Mouse (Mus musculus) lung, postnatal 36 days (tissue): ENCODE measurements around the gene Tnrc18.

Source experiments
- DNase-seq: peaks from one replicate; pipeline ENCODE4 v3.0.0; 2022; ENCODE audit warnings: mixed read lengths

The Tnrc18 gene

GRCm38 (mm10) chr5:142771034-142771433 is 46.4 kb downstream of the Tnrc18 start:
- DNase-seq: no peak

- no peak for DNase-seq
Observed at GRCm38 (mm10) chr5:142769641-142770040, 47.8 kb downstream of the Tnrc18 start.

- DNase-seq: peak; percentile 41
Observed at GRCm38 (mm10) chr5:142768352-142769267, 48.9 kb downstream of the Tnrc18 start.

- peak; percentile 93 for DNase-seq
Observed at GRCm38 (mm10) chr5:142767937-142768336, 49.5 kb downstream of the Tnrc18 start.

GRCm38 (mm10) chr5:142766708-142767107 is 50.8 kb downstream of the Tnrc18 start:
- no peak for DNase-seq

- no peak for DNase-seq
Observed at GRCm38 (mm10) chr5:142764889-142765288, 52.6 kb downstream of the Tnrc18 start.

GRCm38 (mm10) chr5:142764306-142764705 is 53.2 kb downstream of the Tnrc18 start:
- peak; percentile 31 for DNase-seq

- DNase-seq: no peak
Observed at GRCm38 (mm10) chr5:142762082-142762807, 55.2 kb downstream of the Tnrc18 start.

- no peak for DNase-seq
Observed at GRCm38 (mm10) chr5:142761326-142761983, 56.0 kb downstream of the Tnrc18 start.

- no peak for DNase-seq
Observed at GRCm38 (mm10) chr5:142759786-142760185, 57.7 kb downstream of the Tnrc18 start.

- no peak for DNase-seq
Observed at GRCm38 (mm10) chr5:142752241-142752640, 65.2 kb downstream of the Tnrc18 start.

- no peak for DNase-seq
Observed at GRCm38 (mm10) chr5:142750173-142750572, 67.3 kb downstream of the Tnrc18 start.

GRCm38 (mm10) chr5:142747026-142747629 is 70.3 kb downstream of the Tnrc18 start:
- DNase-seq: peak; percentile 31

- no peak for DNase-seq
Observed at GRCm38 (mm10) chr5:142739941-142740340, 77.5 kb downstream of the Tnrc18 start.

GRCm38 (mm10) chr5:142731916-142732315 is 85.5 kb downstream of the Tnrc18 start:
- no peak for DNase-seq

GRCm38 (mm10) chr5:142730295-142730694 is 87.2 kb downstream of the Tnrc18 start:
- DNase-seq: no peak

- DNase-seq: no peak
Observed at GRCm38 (mm10) chr5:142728301-142728700, 89.2 kb downstream of the Tnrc18 start.

- no peak for DNase-seq
Observed at GRCm38 (mm10) chr5:142726748-142727147, 90.7 kb downstream of the Tnrc18 start.

GRCm38 (mm10) chr5:142724265-142724664 is 93.2 kb downstream of the Tnrc18 start:
- no peak for DNase-seq

GRCm38 (mm10) chr5:142723520-142724133 is 93.8 kb downstream of the Tnrc18 start:
- peak; percentile 82 for DNase-seq

- no peak for DNase-seq
Observed at GRCm38 (mm10) chr5:142719897-142720296, 97.6 kb downstream of the Tnrc18 start.

- no peak for DNase-seq
Observed at GRCm38 (mm10) chr5:142718486-142718885, 99.0 kb downstream of the Tnrc18 start.
